Mouse (Mus musculus) kidney, embryonic 14.5 days (tissue): ENCODE measurements around the gene Unc13d. TPM values are rescaled to one million over a fixed set of nuclear protein-coding genes. Genes with fewer than 3 reads are reported as not detected.

Experiments
- ATAC-seq: fragments of 200-750 bp; cut with Nextera tagmentation; 2 replicates; pipeline ENCODE4 v1.8.0; 2017; ENCODE audit warnings: moderate number of reproducible peaks, mild to moderate bottlenecking, moderate TSS enrichment, moderate library complexity; ENCODE audit not compliant: low FRiP score, low TSS enrichment
- H3K27ac ChIP-seq: fragments of 300-500 bp; sonication (generic); 2 replicates; pipeline ENCODE4 v1.5.1; 2014; ENCODE audit warnings: low read depth, mild to moderate bottlenecking, low read length, moderate library complexity, mixed read lengths
- H3K27me3 ChIP-seq: fragments of 300-500 bp; sonication (generic); 2 replicates; pipeline ENCODE4 v1.6.1; 2014; ENCODE audit warnings: mild to moderate bottlenecking, low read length; ENCODE audit not compliant: control insufficient read depth, insufficient read depth
- H3K36me3 ChIP-seq: fragments of 300-500 bp; sonication (generic); 2 replicates; pipeline ENCODE4 v1.6.1; 2014; ENCODE audit warnings: low read length, mixed read lengths; ENCODE audit not compliant: control insufficient read depth, insufficient read depth
- H3K4me1 ChIP-seq: fragments of 300-500 bp; sonication (generic); 2 replicates; pipeline ENCODE4 v1.6.1; 2014; ENCODE audit warnings: low read length, mixed read lengths; ENCODE audit not compliant: control insufficient read depth, insufficient read depth
- H3K4me2 ChIP-seq: fragments of 300-500 bp; sonication (generic); replicated peaks from 2 replicates; pipeline ENCODE4 v1.6.1; 2014; ENCODE audit warnings: low read depth, mild to moderate bottlenecking, low read length
- H3K4me3 ChIP-seq: fragments of 300-500 bp; sonication (generic); 2 replicates; pipeline ENCODE4 v1.5.1; 2014; ENCODE audit warnings: mild to moderate bottlenecking, low read length
- H3K9ac ChIP-seq: fragments of 300-500 bp; sonication (generic); 2 replicates; pipeline ENCODE4 v1.6.1; 2014; ENCODE audit warnings: low read depth, mild to moderate bottlenecking, low read length, moderate library complexity
- H3K9me3 ChIP-seq: fragments of 300-500 bp; sonication (generic); 2 replicates; pipeline ENCODE4 v1.6.1; 2016; ENCODE audit warnings: low read length; ENCODE audit not compliant: control insufficient read depth
- WGBS: fragments of 180-500 bp; shearing (Covaris S2); extraction: QIAGEN DNeasy Blood & Tissue Kit; methylation state at CpG from one replicate; pipeline ENCODE4 v1.1.7; 2014; 5-methylcytosine and 5-hydroxymethylcytosine counted together
- polyA plus RNA-seq: library from polyadenylated mRNA; unstranded; fragments of >200 nt; fragmentation: Nextera tagmentation; extraction: Ambion mirVana; gene quantifications from 2 replicates; pipeline ENCODE4 v1.2.1, GENCODE M21; 2014

Gene Unc13d
- polyA plus RNA-seq, 1 experiment from 2014 or later, result 1.5 TPM

- Histone ChIP-seq H3K9ac (no peak overlapping the region), H3K4me3 (no peak overlapping the region), H3K36me3 (peaks cover 22% of the 10 kb centered on the region), H3K4me2 (no peak overlapping the region), H3K9me3 (no peaks in the 10 kb centered on the region), H3K27me3 (no peaks in the 10 kb centered on the region), H3K27ac (no peak overlapping the region), H3K4me1 (peaks cover 15% of the 10 kb centered on the region)
- 94% methylated on average over 6 of the region's 6 CpGs for WGBS
- no peak for ATAC-seq
These were observed 43.2 kb downstream of the Unc13d start for GRCm38 (mm10) chr11:116034584-116034983.

- peak overlapping the region; percentile 86 for H3K9ac ChIP-seq
- peak overlapping the region; percentile 97 for H3K27ac ChIP-seq
- no peaks in the 10 kb centered on the region for H3K27me3 ChIP-seq
- H3K36me3 ChIP-seq, result peaks cover 11% of the 10 kb centered on the region
- no peaks in the 10 kb centered on the region for H3K9me3 ChIP-seq
- H3K4me1 ChIP-seq, result peaks cover 18% of the 10 kb centered on the region
- H3K4me3 ChIP-seq, result peak overlapping the region; percentile 66
- WGBS, result 25% methylated on average over 14 of the region's 14 CpGs
- peak; percentile 20 for ATAC-seq
- peak overlapping the region; percentile 87 for H3K4me2 ChIP-seq
These were observed 46.6 kb downstream of the Unc13d start for GRCm38 (mm10) chr11:116030898-116031845.

GRCm38 (mm10) chr11:116030088-116030897 is 47.5 kb downstream of the Unc13d start, which contains the start of gene Unk:
Gene Unk, plus strand, starts transcription at chr11:116030322.
- Histone ChIP-seq H3K4me3 (peak within 1 kb of the TSS; percentile 66), H3K4me2 (peak within 1 kb of the TSS; percentile 87), H3K36me3 (peaks cover 11% of the 10 kb centered on the region), H3K9ac (peak within 1 kb of the TSS; percentile 86), H3K27ac (peak within 1 kb of the TSS; percentile 97), H3K9me3 (no peaks in the 10 kb centered on the region), H3K27me3 (no peaks in the 10 kb centered on the region), H3K4me1 (peaks cover 18% of the 10 kb centered on the region)
- WGBS, result under 1% methylated on average over 62 of the region's 67 CpGs
- ATAC-seq, result peak; percentile 95

- ATAC-seq, result no peak
- H3K27me3 ChIP-seq, result no peaks in the 10 kb centered on the region
- H3K36me3 ChIP-seq, result peaks cover 3% of the 10 kb centered on the region; the same call in 1 of the 2 replicates
- H3K4me3 ChIP-seq, result peak overlapping the region; percentile 66
- no peaks in the 10 kb centered on the region for H3K9me3 ChIP-seq
- peak overlapping the region; percentile 12; the same call in 1 of the 2 replicates for H3K27ac ChIP-seq
- peak overlapping the region; percentile 58 for H3K4me2 ChIP-seq
- 84% methylated on average over 6 of the region's 6 CpGs for WGBS
- H3K9ac ChIP-seq, result peak overlapping the region; percentile 86; the same call in 1 of the 2 replicates
- H3K4me1 ChIP-seq, result peaks cover 20% of the 10 kb centered on the region
These were observed 48.5 kb downstream of the Unc13d start for GRCm38 (mm10) chr11:116029086-116029865.

- no peak overlapping the region for H3K4me3 ChIP-seq
- no peak overlapping the region for H3K27ac ChIP-seq
- H3K9ac ChIP-seq, result no peak overlapping the region
- H3K27me3 ChIP-seq, result no peaks in the 10 kb centered on the region
- H3K9me3 ChIP-seq, result no peaks in the 10 kb centered on the region
- 82% methylated on average over 9 of the region's 9 CpGs for WGBS
- peaks cover 20% of the 10 kb centered on the region for H3K4me1 ChIP-seq
- H3K4me2 ChIP-seq, result no peak overlapping the region
- peaks cover 1% of the 10 kb centered on the region; the same call in 1 of the 2 replicates for H3K36me3 ChIP-seq
- ATAC-seq, result no peak
These were observed 49.4 kb downstream of the Unc13d start for GRCm38 (mm10) chr11:116028177-116028865.

- Histone ChIP-seq H3K4me2 (no peak within 1 kb of the TSS), H3K27me3 (no peaks in the 10 kb centered on the region), H3K4me3 (no peak within 1 kb of the TSS), H3K4me1 (peaks cover 19% of the 10 kb centered on the region), H3K27ac (no peak within 1 kb of the TSS), H3K36me3 (peaks cover 3% of the 10 kb centered on the region; the same call in 1 of the 2 replicates), H3K9ac (no peak within 1 kb of the TSS), H3K9me3 (no peaks in the 10 kb centered on the region)
- ATAC-seq, result no peak
- WGBS, result 87% methylated on average over 4 of the region's 4 CpGs
These were observed 50.0 kb downstream of the Unc13d start, which contains the start of gene H3f3b for GRCm38 (mm10) chr11:116027756-116028155. Gene H3f3b, minus strand, starts transcription at chr11:116027962.

- H3K27ac ChIP-seq, result no peak overlapping the region; the same call in 1 of the 2 replicates
- H3K9ac ChIP-seq, result no peak overlapping the region
- no peaks in the 10 kb centered on the region for H3K9me3 ChIP-seq
- 91% methylated on average over 3 of the region's 3 CpGs for WGBS
- no peaks in the 10 kb centered on the region for H3K27me3 ChIP-seq
- ATAC-seq, result no peak
- H3K4me2 ChIP-seq, result no peak overlapping the region
- H3K36me3 ChIP-seq, result peaks cover 18% of the 10 kb centered on the region; the same call in 1 of the 2 replicates
- no peak overlapping the region for H3K4me3 ChIP-seq
- 0 out of 2 replicates have a peak, but pooled peaks cover 7% of the 10 kb centered on the region for H3K4me1 ChIP-seq
These were observed 52.5 kb downstream of the Unc13d start for GRCm38 (mm10) chr11:116025056-116025845.
